Mouse (Mus musculus): ENCODE results near the gene Gse1. TPM values are rescaled to one million over a fixed set of nuclear protein-coding genes. Genes with fewer than 3 reads are reported as not detected.
A peak's percentile ranks its signal among the peaks of the same experiment; 100 is the strongest.

The Gse1 gene
- total RNA-seq, 2 experiments from 2014 or later, result 146 to 158 TPM

DNA sequence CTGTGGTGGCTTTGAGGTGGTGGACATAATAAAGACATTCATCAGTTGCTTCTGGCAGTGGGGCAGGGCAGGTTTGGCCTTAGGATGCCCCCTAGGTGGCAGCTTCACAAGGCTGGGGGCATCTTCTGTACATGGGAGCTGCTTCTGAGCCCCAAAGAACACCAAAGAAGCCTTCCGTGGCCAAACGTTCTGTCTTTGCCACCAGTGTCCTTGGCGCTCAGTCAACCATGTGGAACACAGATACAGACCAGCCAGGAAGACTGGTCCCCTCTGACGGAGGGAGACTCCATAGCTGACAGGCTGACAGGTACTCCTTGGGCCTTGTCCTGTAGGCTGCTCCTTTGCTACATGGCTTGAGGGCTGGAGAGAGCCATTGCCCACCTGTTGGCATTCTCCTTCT lies 45.2 kb downstream of the Gse1 start:
- H3K4me3 ChIP-seq, result no peak overlapping the region

DNA sequence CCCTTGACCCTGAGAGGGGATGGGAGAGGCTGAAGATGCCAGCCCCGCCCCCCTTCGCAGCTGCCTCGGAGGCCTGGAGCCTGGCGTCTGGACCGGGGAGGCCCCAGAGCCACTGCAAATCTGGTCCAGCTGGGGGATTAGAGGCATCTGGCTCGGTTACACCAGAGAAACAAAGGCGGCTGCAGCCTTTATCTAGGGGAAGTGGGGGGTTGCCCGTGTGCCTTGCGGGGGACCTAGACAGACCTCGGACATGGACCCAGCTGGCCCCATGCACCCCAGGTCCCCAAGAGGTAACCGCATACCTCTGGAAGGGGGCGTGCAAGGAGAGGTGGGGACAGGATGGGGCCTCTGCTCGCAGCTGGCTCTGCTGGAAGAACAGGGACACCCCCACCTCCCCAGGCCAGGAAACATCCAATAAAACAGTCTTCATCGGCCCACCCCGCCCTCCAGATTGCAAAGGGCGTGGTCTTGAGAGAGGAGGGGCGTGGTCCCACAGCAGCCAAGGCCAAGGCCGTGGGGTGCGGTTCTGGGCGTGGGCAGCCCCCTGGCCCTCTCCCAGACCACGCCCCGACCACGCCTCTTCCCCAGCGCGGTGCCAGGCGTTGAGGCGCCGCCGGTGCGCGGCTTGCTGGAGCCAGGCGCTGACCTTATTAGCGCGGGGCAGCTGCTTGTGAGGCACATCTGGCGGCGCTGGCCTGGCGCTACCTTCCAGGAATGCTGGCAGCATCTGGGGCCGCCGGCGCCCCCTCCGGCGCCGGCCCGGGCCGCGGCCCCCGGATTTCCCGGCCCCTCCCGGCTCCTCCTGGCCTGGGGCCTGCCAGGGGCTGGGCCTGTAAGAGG lies 48.0 kb downstream of the Gse1 start:
- Histone ChIP-seq H3K27ac (peak overlapping the region; percentile 68), H3K4me3 (peak overlapping the region; percentile 43)
- TF ChIP-seq CTCF (conservative IDR thresholded peaks at IDR 0.05), result no peak
- peak in 1 of 2 experiments; percentile 57 for DNase-seq (ENCODE audit: low spot score in 2 of 2)

More for the DNA sequence above, 45.2 kb downstream of the Gse1 start:
- no peak for DNase-seq (ENCODE audit: low spot score in 2 of 2)
- TF ChIP-seq CTCF (conservative IDR thresholded peaks at IDR 0.05), result no peak
- no peak overlapping the region for H3K27ac ChIP-seq

DNA sequence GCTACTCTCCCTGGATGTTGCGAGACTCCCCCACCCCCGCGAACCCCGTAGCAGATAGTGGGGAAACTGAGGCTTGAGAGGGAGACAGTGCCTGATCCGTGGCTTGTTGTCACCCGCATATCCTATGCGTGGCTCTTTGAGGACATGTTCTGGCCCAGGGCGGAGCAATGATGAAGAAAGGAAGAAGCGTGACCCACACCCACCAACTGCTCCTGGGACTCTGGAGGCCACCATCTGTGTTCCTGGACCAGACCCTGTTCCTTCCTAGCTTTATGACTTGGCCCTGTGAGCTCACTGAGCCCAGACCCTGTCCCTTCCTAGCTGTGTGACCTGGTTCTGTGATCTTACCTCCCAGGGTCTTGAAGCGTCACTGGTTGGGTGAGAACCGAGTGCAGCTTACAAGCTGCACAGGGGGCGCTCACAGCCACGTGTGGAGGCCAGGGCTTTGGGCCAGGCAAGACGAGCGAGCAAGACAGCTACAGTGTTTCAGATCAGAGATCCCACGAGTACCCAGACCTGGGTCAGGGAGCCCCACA lies 48.7 kb downstream of the Gse1 start:
- H3K27ac ChIP-seq, result peak overlapping the region; percentile 68
- TF ChIP-seq CTCF (conservative IDR thresholded peaks at IDR 0.05), result peak; percentile 22; the same call in 1 of the 2 replicates
- peak overlapping the region; percentile 43 for H3K4me3 ChIP-seq
- no peak for DNase-seq (ENCODE audit: low spot score in 2 of 2)

DNA sequence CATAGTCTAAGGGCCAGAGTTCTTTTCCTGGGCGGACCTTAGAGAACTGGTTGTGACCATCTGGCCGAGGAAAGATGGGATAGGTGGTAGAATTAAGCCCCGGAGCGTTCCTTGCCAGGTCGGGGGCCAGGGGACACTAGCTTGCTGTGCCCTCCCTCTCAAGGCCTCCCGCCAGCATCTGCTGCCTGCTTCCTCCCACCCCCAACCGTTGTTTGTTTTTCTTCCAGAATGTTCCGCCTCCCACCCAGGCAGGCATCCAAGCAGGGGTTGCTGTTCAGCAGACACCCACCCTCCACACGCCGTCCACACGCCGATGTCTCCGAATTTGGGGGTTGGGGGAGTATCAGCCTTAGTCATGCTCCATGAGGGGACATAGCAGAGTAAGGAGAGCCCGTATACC lies 49.8 kb downstream of the Gse1 start:
- Histone ChIP-seq H3K4me3 (no peak overlapping the region), H3K27ac (no peak overlapping the region)
- DNase-seq (ENCODE audit: low spot score in 2 of 2), result no peak
- TF ChIP-seq CTCF (conservative IDR thresholded peaks at IDR 0.05), result no peak

DNA sequence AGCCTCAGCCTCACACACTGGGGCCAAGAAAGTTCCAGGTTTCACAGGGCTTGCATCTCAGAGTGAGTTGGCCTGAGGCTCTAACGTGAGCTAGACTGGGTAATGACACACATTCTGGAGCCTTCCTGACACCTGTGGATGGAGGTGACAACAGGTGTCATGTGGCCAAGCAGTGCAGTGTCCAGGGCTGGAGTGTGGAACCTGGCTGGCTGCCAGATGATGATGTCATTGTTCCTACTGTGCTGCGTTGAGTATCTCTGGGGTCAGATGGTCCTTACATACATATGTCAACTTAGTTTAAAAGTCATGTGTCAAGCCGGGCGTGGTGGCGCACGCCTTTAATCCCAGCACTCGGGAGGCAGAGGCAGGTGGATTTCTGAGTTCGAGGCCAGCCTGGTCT lies 51.2 kb downstream of the Gse1 start:
- no peak for DNase-seq (ENCODE audit: low spot score in 2 of 2)

DNA sequence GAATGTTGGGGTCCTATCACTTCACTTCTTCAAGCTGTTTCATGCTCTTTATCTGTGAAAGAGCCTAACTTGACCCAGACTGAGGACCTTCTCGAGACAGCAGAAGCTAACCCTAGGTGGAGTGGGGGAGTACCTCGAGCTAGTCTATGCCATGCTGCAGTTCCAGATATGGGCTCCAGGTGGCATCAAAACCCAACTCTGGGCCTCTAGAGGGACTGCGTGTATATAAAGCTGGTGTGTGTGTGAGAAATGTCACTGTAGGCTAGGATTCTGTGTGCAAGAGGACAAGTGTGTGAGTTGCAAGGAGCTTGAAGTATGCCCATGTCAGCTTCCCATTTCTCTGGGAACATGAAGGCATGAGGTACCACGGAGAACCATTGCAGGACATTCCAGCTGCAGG lies 53.2 kb downstream of the Gse1 start:
- peak; percentile 79 to 89 for DNase-seq (ENCODE audit: low spot score in 2 of 2)
- Histone ChIP-seq H3K4me3 (no peak overlapping the region), H3K27ac (no peak overlapping the region)
- TF ChIP-seq CTCF (conservative IDR thresholded peaks at IDR 0.05), result peak; percentile 96

More for the DNA sequence above, 51.2 kb downstream of the Gse1 start:
- Histone ChIP-seq H3K4me3 (no peak overlapping the region), H3K27ac (no peak overlapping the region)
- TF ChIP-seq CTCF (conservative IDR thresholded peaks at IDR 0.05), result no peak

DNA sequence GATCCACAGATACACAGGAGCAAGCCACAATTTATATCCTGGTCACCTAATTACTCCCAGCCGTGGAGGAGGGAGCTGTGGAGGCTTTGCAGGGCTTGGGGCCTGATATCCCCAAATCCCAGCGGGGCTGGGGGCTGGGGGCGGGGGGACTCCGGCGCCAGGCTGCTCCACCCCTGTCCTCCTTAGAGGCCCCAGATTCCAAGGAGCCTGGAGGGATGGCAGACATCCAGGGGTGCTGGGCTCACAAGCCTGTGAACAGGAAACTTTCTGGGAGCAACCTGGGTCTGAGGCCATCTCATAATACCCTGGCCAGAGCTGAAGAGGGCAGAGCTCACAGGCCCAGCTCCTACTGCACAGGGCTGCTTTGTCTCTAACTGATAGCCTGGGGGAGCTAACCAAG lies 54.2 kb downstream of the Gse1 start:
- TF ChIP-seq CTCF (conservative IDR thresholded peaks at IDR 0.05), result no peak
- peak overlapping the region; percentile 64; the same call in 1 of the 2 replicates for H3K27ac ChIP-seq
- peak in 1 of 2 experiments; percentile 9 for DNase-seq (ENCODE audit: low spot score in 2 of 2)
- H3K4me3 ChIP-seq, result no peak overlapping the region

DNA sequence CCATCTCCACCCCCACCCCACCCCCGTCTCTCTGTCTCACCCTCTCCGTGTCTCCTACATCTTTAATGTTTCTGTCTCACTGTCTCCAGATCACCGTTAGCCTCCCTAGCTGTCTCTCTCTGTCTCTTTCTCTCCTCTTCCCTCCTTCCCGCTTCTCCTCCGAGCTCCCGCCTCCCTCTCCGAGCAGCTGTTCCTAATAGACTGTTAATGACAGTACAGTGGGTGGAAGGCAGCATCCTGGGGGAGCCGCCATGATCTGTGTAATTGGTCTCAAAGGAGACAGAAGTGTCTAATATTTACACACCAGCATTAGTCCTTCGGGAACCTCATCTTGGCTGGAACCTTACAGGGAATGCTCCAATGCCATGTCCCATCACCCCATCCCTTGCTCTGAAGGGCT lies 56.0 kb downstream of the Gse1 start:
- no peak for TF ChIP-seq CTCF (conservative IDR thresholded peaks at IDR 0.05)

DNA sequence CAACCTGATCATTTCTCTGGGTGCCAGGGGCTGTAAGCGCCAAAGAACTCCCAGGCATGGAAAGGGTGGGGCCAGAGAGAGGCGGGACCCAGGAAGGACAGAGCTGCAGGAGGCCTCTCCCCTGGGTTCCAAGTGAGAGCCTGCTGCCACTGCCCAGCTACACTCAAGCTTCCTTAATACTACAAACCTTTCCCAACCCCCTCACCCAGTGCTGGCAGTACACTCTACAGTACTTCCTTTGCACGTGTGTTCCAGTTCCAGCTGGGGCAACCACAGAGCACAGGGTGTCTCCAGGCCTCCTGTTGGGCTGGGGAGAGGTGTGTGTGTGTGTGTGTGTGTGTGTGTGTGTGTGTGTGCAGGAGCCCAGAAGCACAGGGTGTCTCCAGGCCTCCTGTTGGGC lies 56.8 kb downstream of the Gse1 start:
- no peak for TF ChIP-seq CTCF (conservative IDR thresholded peaks at IDR 0.05)
- Histone ChIP-seq H3K27ac (peak overlapping the region; percentile 72), H3K4me3 (no peak overlapping the region)
- DNase-seq (ENCODE audit: low spot score in 2 of 2), result no peak

More for the DNA sequence above, 56.0 kb downstream of the Gse1 start:
- H3K27ac ChIP-seq, result peak overlapping the region; percentile 72
- peak in 1 of 2 experiments; percentile 9 for DNase-seq (ENCODE audit: low spot score in 2 of 2)
- no peak overlapping the region for H3K4me3 ChIP-seq

DNA sequence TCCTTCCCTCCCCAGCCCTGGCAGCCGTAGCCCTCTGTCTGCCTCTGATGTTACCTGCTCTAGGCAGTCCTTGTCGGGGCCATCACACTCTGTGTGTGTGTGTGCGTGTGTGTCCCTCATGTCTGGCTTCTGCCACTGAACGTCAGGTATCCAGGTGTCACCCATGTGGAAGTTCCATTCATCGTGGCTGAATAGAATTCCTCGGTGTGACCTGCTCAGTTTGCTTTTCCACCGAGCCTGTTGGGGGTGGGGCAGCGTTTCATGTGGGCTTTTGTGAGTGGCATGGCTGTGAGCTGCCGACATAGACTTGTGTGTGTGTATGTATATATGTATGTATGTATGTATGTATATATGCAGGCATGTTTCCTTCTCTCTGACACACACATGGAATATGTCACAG lies 57.6 kb downstream of the Gse1 start:
- Histone ChIP-seq H3K4me3 (no peak overlapping the region), H3K27ac (peak overlapping the region; percentile 60; the same call in 1 of the 2 replicates)
- TF ChIP-seq CTCF (conservative IDR thresholded peaks at IDR 0.05), result no peak
- peak in 1 of 2 experiments; percentile 9 for DNase-seq (ENCODE audit: low spot score in 2 of 2)

DNA sequence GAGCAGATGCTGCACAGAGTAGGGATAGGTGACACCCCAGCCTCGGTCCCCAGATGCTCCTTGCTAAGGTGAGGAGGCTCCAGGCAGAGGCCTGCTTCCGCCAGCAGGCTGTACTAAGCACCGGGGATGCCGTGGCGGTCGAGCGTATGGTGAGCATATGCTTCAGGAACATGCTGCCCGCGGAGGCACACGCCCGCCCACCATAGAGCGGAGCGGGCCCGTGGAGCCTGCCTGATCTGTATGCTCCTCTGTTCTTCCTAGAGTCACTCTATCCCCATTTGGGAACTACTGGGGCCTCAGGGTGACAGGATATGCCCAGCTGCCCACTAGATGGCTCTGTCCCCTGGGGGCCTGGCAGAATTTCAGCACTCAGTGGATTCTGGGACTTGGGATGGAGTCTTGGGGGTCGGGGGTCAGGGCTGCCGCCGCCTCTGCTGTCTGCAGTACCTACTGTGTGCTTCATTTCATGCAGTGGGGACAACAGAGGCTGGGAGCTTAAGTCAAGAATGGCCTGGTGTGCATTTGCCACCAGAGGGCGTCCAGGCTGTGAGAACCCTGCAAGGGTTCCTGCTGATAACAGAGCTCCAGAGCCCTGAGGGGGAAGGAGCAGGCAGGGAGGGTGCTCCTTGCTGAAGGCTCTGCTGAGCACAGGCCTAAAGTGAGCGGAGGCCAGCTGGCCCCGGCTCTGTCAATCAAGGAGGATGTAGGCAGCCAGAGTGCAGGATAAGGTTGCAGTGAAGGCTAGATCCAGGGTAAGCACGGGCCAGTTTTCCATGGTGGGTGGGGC lies 60.1 kb downstream of the Gse1 start:
- peak overlapping the region; percentile 91 for H3K27ac ChIP-seq
- no peak overlapping the region for H3K4me3 ChIP-seq
- TF ChIP-seq CTCF (conservative IDR thresholded peaks at IDR 0.05), result peak; percentile 89
- peak in 1 of 2 experiments; percentile 65 for DNase-seq (ENCODE audit: low spot score in 2 of 2)

DNA sequence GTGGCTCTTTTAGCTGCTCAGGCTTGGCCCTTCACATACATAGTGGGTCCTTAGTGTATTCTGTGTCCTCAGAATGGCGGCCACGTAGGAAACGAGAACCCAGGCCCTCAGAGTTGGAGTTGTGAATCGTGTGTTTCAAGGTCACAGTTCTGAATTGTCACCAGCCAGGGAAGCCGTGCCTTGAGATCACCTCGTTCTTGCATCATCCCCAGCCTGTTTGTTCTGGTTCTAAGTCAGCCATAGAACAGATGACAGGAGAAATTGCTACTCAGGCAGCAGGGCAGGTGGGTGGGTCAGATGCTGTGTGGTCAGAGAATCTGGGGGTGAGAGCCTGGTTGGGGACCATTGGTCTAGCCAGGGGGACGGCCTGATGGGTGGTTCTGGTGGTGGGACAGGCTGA lies 60.9 kb downstream of the Gse1 start:
- no peak for TF ChIP-seq CTCF (conservative IDR thresholded peaks at IDR 0.05)
- Histone ChIP-seq H3K27ac (peak overlapping the region; percentile 91), H3K4me3 (no peak overlapping the region)
- DNase-seq (ENCODE audit: low spot score in 2 of 2), result no peak

DNA sequence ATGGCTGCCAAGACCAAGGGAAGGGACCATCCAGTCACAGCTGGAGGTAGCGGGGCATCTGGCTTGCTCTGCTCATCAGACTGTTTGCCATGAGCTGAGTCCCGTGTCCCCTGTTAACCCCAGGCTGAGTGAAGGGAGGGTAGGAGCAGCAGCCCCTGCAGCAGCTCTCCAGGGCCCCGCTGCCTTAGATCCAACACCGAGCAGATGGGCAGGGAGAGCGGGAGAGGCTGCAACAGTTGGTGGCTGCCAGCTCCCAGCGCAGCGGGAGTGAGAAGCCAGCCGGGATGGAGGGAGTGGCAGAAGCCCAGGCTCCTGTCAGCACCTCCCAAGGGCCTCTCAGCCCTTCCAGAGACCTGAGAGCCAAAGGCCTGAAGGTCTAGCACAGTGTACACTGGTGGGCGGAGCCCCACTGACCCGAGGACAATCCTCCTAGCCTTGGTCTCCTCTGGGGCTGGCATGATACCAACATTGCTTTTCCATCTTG lies 61.5 kb downstream of the Gse1 start:
- DNase-seq (ENCODE audit: low spot score in 2 of 2), result peak; percentile 66 to 78
- no peak for TF ChIP-seq CTCF (conservative IDR thresholded peaks at IDR 0.05)
- H3K27ac ChIP-seq, result peak overlapping the region; percentile 91
- H3K4me3 ChIP-seq, result no peak overlapping the region
